Mouse (Mus musculus) liver, embryonic 14.5 days (tissue): Measurements from ENCODE around the gene Hmgcl.

Experiments used
- CTCF ChIP-seq: IDR thresholded peaks from 2 replicates; pipeline ENCODE4 v1.5.1; 2016; ENCODE audit warnings: antibody characterized with exemption, low read depth, control low read depth
- EP300 ChIP-seq: IDR thresholded peaks from 2 replicates; pipeline ENCODE4 v1.6.1; 2016; ENCODE audit warnings: antibody characterized with exemption, low read depth

GRCm38 (mm10) chr4:135934708-135935500 is 11.3 kb upstream of the Hmgcl start:
- TF ChIP-seq CTCF = no peak
- TF ChIP-seq EP300 = peak; percentile 23; the same call in 1 of the 2 replicates
